Mouse (Mus musculus) myocyte (in vitro differentiated cells): ENCODE measurements at regions not wholly inside any gene's neighbourhood (a gene's known extent, or its start where the extent isn't known, plus 50 kb on each side); places are given as distances from the start of the nearest gene placed in this dataset.

ENCODE experiments used
- H3K27me3 ChIP-seq: one replicate; pipeline ENCODE4 v1.6.1; 2011; ENCODE audit not compliant: control insufficient read depth, insufficient read depth, insufficient read length
- H3K36me3 ChIP-seq: one replicate; pipeline ENCODE4 v1.6.1; 2011; ENCODE audit not compliant: control insufficient read depth, insufficient read depth
- H3K4me2 ChIP-seq: one replicate; pipeline ENCODE4 v1.6.1; 2011; ENCODE audit warnings: low read depth, control low read depth
- H3K4me3 ChIP-seq: one replicate; pipeline ENCODE4 v1.5.1; 2011; ENCODE audit warnings: mild to moderate bottlenecking, control low read depth, moderate library complexity
- H3K79me2 ChIP-seq: one replicate; pipeline ENCODE4 v1.6.1; 2011; ENCODE audit not compliant: control insufficient read depth, insufficient read depth
- H3ac ChIP-seq: one replicate; pipeline ENCODE4 v1.6.1; 2011; ENCODE audit not compliant: control insufficient read depth, insufficient read length
- CEBPB ChIP-seq: IDR thresholded peaks from 2 replicates; pipeline ENCODE4 v1.6.1; 2011; ENCODE audit warnings: mild to moderate bottlenecking, moderate library complexity; ENCODE audit not compliant: poor library complexity, insufficient read depth, severe bottlenecking
- E2F4 ChIP-seq: IDR thresholded peaks from one replicate; pipeline ENCODE4 v1.6.1; 2011; ENCODE audit warnings: mild to moderate bottlenecking, control low read depth, moderate library complexity; ENCODE audit not compliant: insufficient read depth
- MAX ChIP-seq: IDR thresholded peaks from one replicate; pipeline ENCODE4 v1.6.1; 2011; ENCODE audit warnings: low read depth, mild to moderate bottlenecking, control low read depth
- MYOD1 ChIP-seq, 3 experiments: IDR thresholded peaks; one replicate each; pipeline ENCODE4 v1.6.1; 2011; ENCODE audit warnings: control low read depth in 2 of 3, low read depth in 2 of 3, mild to moderate bottlenecking in 2 of 3, moderate library complexity in 1 of 3; ENCODE audit not compliant: insufficient read length in 2 of 3, control insufficient read depth in 1 of 3
- MYOG ChIP-seq, 3 experiments: IDR thresholded peaks; one replicate each; pipeline ENCODE4 v1.6.1; 2011; ENCODE audit warnings: control low read depth in 2 of 3, low read depth in 2 of 3, mild to moderate bottlenecking in 2 of 3; ENCODE audit not compliant: insufficient read length in 2 of 3, control insufficient read depth in 1 of 3, insufficient read depth in 1 of 3
- POLR2A ChIP-seq: IDR thresholded peaks from one replicate; pipeline ENCODE4 v1.6.1; 2011; ENCODE audit warnings: low read depth, mild to moderate bottlenecking, control low read depth, moderate library complexity; ENCODE audit not compliant: insufficient read length
- POLR2AphosphoS2 ChIP-seq: IDR thresholded peaks from one replicate; pipeline ENCODE4 v1.6.1; 2011; ENCODE audit warnings: low read depth, control low read depth; ENCODE audit not compliant: insufficient read length
- REST ChIP-seq: IDR thresholded peaks from one replicate; pipeline ENCODE4 v1.6.1; 2011; ENCODE audit warnings: mild to moderate bottlenecking, control low read depth, moderate library complexity; ENCODE audit not compliant: insufficient read depth, insufficient read length
- SRF ChIP-seq: IDR thresholded peaks from one replicate; pipeline ENCODE4 v1.6.1; 2011; ENCODE audit warnings: low read depth; ENCODE audit not compliant: control insufficient read depth, insufficient read length
- TCF12 ChIP-seq: IDR thresholded peaks from one replicate; pipeline ENCODE4 v1.6.1; 2011; ENCODE audit warnings: mild to moderate bottlenecking, control low read depth; ENCODE audit not compliant: poor library complexity, insufficient read depth, severe bottlenecking
- TCF3 ChIP-seq: IDR thresholded peaks from one replicate; pipeline ENCODE4 v1.6.1; 2011; ENCODE audit warnings: low read depth, control low read depth; ENCODE audit not compliant: insufficient read length
- USF1 ChIP-seq: IDR thresholded peaks from one replicate; pipeline ENCODE4 v1.6.1; 2011; ENCODE audit warnings: low read depth, mild to moderate bottlenecking, control low read depth, moderate library complexity

GRCm38 (mm10) chr9:23651300-23651699, 428.4 kb downstream of the Bmper start:
- H3ac ChIP-seq, result no peak overlapping the region
- no peak overlapping the region for H3K4me3 ChIP-seq
- no peak overlapping the region for H3K4me2 ChIP-seq
- no peak for TF ChIP-seq MYOD1 (IDR thresholded peaks at IDR 0.05; ENCODE audit: control insufficient read depth in 1 of 3, insufficient read length in 2 of 3, low read depth in 2 of 3)
- no peak for TF ChIP-seq CEBPB
- TF ChIP-seq POLR2AphosphoS2, result no peak
- TF ChIP-seq TCF3, result no peak
- TF ChIP-seq REST, result no peak
- no peak for TF ChIP-seq TCF12
- TF ChIP-seq USF1, result no peak
- no peak for TF ChIP-seq POLR2A
- TF ChIP-seq SRF, result no peak
- no peak for TF ChIP-seq MYOG (IDR thresholded peaks at IDR 0.05; ENCODE audit: control insufficient read depth in 1 of 3, insufficient read depth in 1 of 3, insufficient read length in 2 of 3, low read depth in 2 of 3)
- TF ChIP-seq MAX, result no peak
- TF ChIP-seq E2F4, result no peak
- H3K79me2 ChIP-seq, result no peaks in the 10 kb centered on the region
- no peaks in the 10 kb centered on the region for H3K36me3 ChIP-seq
- no peaks in the 10 kb centered on the region for H3K27me3 ChIP-seq

DNA sequence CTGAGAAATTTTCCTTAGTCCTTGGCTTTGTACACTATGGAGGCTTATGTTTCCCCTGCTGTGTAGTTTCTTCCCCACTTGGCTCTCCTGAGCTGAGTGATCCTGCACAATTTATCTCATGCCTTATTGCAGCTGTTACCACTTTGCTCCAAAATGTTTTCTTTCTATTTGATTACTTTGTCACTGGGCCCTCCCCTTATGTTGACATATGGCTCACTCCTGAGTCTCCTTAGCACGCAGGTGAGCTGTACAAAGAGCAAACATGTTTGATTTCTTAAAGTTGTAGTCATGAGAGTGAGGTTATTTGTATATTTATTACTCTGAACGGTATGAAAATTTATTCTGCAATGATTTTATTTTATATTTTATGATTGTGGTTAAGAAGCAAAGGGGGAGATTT, 430.2 kb downstream of the Bmper start:
- Histone ChIP-seq H3K79me2 (no peaks in the 10 kb centered on the region), H3ac (no peak overlapping the region), H3K36me3 (no peaks in the 10 kb centered on the region), H3K27me3 (no peaks in the 10 kb centered on the region), H3K4me3 (no peak overlapping the region), H3K4me2 (no peak overlapping the region)
- TF ChIP-seq MYOG (IDR thresholded peaks at IDR 0.05; ENCODE audit: control insufficient read depth in 1 of 3, insufficient read depth in 1 of 3, insufficient read length in 2 of 3, low read depth in 2 of 3) (no peak), USF1 (no peak), SRF (no peak), TCF12 (no peak), REST (no peak), MAX (no peak), E2F4 (no peak), TCF3 (no peak), CEBPB (no peak), POLR2A (no peak), POLR2AphosphoS2 (no peak), MYOD1 (IDR thresholded peaks at IDR 0.05; ENCODE audit: control insufficient read depth in 1 of 3, insufficient read length in 2 of 3, low read depth in 2 of 3) (no peak)

DNA sequence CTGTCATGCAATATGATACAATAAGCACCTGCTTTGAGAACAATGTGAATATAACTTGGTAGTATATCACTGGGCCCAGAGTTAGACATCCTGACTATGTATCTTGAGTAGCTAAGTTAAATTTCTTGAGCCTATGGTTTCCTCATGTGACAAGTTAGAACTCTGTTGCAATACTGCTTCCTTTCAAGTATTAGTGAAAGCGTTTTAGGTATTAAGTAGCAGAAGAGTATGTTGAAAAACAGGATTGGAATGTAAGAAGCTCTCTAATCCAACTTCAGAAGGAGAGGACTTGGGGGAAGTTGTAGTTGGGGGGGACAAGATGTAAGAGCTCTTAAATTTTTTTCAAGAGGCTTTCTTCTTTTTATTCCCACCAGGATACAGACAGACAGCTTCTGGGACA, 431.9 kb downstream of the Bmper start:
- Histone ChIP-seq H3K79me2 (no peaks in the 10 kb centered on the region), H3K36me3 (no peaks in the 10 kb centered on the region), H3ac (no peak overlapping the region), H3K27me3 (no peaks in the 10 kb centered on the region), H3K4me2 (no peak overlapping the region), H3K4me3 (no peak overlapping the region)
- no peak for TF ChIP-seq POLR2AphosphoS2
- TF ChIP-seq E2F4, result no peak
- TF ChIP-seq MAX, result no peak
- TF ChIP-seq POLR2A, result no peak
- TF ChIP-seq USF1, result no peak

DNA sequence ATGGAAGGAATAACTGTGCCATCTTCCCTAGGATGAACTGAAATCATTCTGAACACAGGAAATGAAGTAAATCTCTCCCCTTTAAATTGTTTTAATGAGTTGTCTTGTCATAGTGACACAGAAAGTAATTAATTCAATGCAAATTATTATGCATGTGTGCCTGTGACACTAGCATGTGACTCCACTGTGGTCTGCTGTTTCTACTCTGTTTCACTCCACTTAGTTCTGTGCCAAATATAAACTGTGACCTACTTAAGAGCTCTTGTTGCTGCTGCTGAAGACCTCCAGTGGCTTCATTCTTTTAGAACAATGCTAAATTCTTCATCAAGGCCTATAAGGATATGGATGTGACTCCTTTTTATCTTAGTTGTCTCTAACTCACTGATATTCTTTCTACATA, 431.8 kb upstream of the Npsr1 start:
- H3K36me3 ChIP-seq, result no peaks in the 10 kb centered on the region
- H3K27me3 ChIP-seq, result no peaks in the 10 kb centered on the region
- TF ChIP-seq POLR2AphosphoS2, result no peak
- no peak overlapping the region for H3K4me2 ChIP-seq
- H3K79me2 ChIP-seq, result no peaks in the 10 kb centered on the region
- no peak overlapping the region for H3ac ChIP-seq
- H3K4me3 ChIP-seq, result no peak overlapping the region

GRCm38 (mm10) chr9:23669230-23669629, 428.6 kb upstream of the Npsr1 start:
- Histone ChIP-seq H3K4me3 (no peak overlapping the region), H3K27me3 (no peaks in the 10 kb centered on the region), H3ac (no peak overlapping the region), H3K4me2 (no peak overlapping the region), H3K36me3 (no peaks in the 10 kb centered on the region), H3K79me2 (no peaks in the 10 kb centered on the region)
- no peak for TF ChIP-seq MYOG (IDR thresholded peaks at IDR 0.05; ENCODE audit: control insufficient read depth in 1 of 3, insufficient read depth in 1 of 3, insufficient read length in 2 of 3, low read depth in 2 of 3)
- no peak for TF ChIP-seq MYOD1 (IDR thresholded peaks at IDR 0.05; ENCODE audit: control insufficient read depth in 1 of 3, insufficient read length in 2 of 3, low read depth in 2 of 3)
- no peak for TF ChIP-seq TCF3
- no peak for TF ChIP-seq E2F4
- no peak for TF ChIP-seq USF1
- no peak for TF ChIP-seq POLR2AphosphoS2
- no peak for TF ChIP-seq REST
- TF ChIP-seq TCF12, result no peak
- no peak for TF ChIP-seq POLR2A
- no peak for TF ChIP-seq MAX
- TF ChIP-seq SRF, result no peak
- no peak for TF ChIP-seq CEBPB
